Mouse (Mus musculus): ENCODE data around the gene Gm12216.
"Not testable (repeated sequence)": the region's sequence is repeated elsewhere in the genome, so short reads cannot be mapped to it uniquely, and the experiment has no call there.

DNA sequence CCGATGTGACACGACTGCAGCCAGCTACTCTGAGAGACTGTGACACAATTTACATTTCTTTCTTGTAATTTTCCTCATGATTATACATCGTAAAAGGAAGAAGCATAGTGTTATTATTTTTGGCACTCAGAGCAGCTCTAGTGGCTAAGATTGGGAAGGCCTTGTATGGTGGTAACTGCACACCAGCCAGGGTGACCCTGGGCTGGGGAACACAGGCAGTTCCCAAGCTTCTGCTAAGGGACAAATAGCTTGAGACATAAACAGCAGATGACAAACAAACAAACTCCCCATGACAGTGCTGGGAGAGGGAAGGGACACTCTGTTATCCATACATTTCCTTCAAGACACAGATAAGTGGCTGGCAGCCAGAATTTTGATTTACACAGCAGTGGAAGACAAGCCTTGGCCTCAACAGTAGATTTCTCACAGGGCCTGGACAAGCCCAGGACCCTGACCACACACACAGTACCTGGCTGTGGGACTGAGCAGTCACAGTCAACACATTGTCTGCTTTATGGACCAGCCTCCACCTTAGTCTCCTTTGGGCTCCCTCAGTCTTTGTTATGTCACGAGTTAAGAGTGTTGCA lies 5.8 kb upstream of the Gm12216 start:
- TF ChIP-seq CTCF, POLR2A (IDR thresholded peaks at IDR 0.05; ENCODE audit: extremely low read depth, insufficient read depth, low read length): not testable (repeated sequence)
